Mouse (Mus musculus): ENCODE measurements around the gene Thra.

Gene Thra

GRCm38 (mm10) chr11:98740393-98741050, at the start of gene Thra:
Gene Thra, plus strand, starts transcription at chr11:98740638.
- DNase-seq, result peak; percentile 71

- DNase-seq, result no peak
Measured at GRCm38 (mm10) chr11:98693201-98693600, 47.2 kb upstream of the Thra start.

GRCm38 (mm10) chr11:98693746-98694145, 46.7 kb upstream of the Thra start:
- no peak for DNase-seq

GRCm38 (mm10) chr11:98694301-98694700, 46.1 kb upstream of the Thra start:
- no peak for DNase-seq

GRCm38 (mm10) chr11:98695408-98695807, 45.0 kb upstream of the Thra start:
- peak; percentile 38 for DNase-seq

- peak; percentile 29 for DNase-seq
Measured at GRCm38 (mm10) chr11:98696454-98697216, 43.8 kb upstream of the Thra start.

GRCm38 (mm10) chr11:98697225-98697624, 43.2 kb upstream of the Thra start:
- DNase-seq, result no peak

GRCm38 (mm10) chr11:98698849-98699640, 41.4 kb upstream of the Thra start:
- DNase-seq, result no peak

GRCm38 (mm10) chr11:98699911-98700310, 40.5 kb upstream of the Thra start:
- DNase-seq, result peak; percentile 81

- DNase-seq, result no peak
Measured at GRCm38 (mm10) chr11:98701213-98701670, 39.2 kb upstream of the Thra start, which contains the start of gene Csf3. Gene Csf3, plus strand, starts transcription at chr11:98701263.

- DNase-seq, result no peak
Measured at GRCm38 (mm10) chr11:98702323-98702722, 38.1 kb upstream of the Thra start.

- no peak for DNase-seq
Measured at GRCm38 (mm10) chr11:98705021-98705420, 35.4 kb upstream of the Thra start.

GRCm38 (mm10) chr11:98707401-98708281, 32.8 kb upstream of the Thra start:
- peak; percentile 28 for DNase-seq

GRCm38 (mm10) chr11:98708282-98708956, 32.0 kb upstream of the Thra start:
- DNase-seq, result no peak

- DNase-seq, result no peak
Measured at GRCm38 (mm10) chr11:98709001-98709741, 31.3 kb upstream of the Thra start.

GRCm38 (mm10) chr11:98710416-98711045, 29.9 kb upstream of the Thra start:
- DNase-seq, result peak; percentile 85

- DNase-seq, result no peak
Measured at GRCm38 (mm10) chr11:98711046-98711434, 29.4 kb upstream of the Thra start.

- DNase-seq, result peak; percentile 38
Measured at GRCm38 (mm10) chr11:98712009-98712408, 28.4 kb upstream of the Thra start.

- DNase-seq, result no peak
Measured at GRCm38 (mm10) chr11:98713703-98714102, 26.7 kb upstream of the Thra start.

GRCm38 (mm10) chr11:98715946-98716345, 24.5 kb upstream of the Thra start:
- no peak for DNase-seq

Measured in right cerebral cortex, postnatal 4 days (tissue).